Mouse (Mus musculus): ENCODE results near the gene Gm17727. TPM values are rescaled to one million over a fixed set of nuclear protein-coding genes. Genes with fewer than 3 reads are reported as not detected.

Gene Gm17727
- not detected in 2 replicates for polyA plus RNA-seq (2012; rRNA removed; ENCODE audit: low replicate concordance)

GRCm38 (mm10) chr9:35778009-35778408, at the start of gene Gm17727:
Gm17727 (minus strand) TSS chr9:35778109.

GRCm38 (mm10) chr9:35790001-35790400, 12.1 kb upstream of the Gm17727 start, which contains the start of the genes Gm27235 and D730048I06Rik:
Gm27235 (minus strand) TSS chr9:35790101.
D730048I06Rik (minus strand) TSS chr9:35790112.

GRCm38 (mm10) chr9:35740749-35741148, 37.2 kb downstream of the Gm17727 start, which contains the start of gene Gm17677:
Gm17677 (plus strand) TSS chr9:35741049.

Other genes with a start within 250 kb of the Gm17727 start
- gene Ddx25, start 219.6 kb downstream of the Gm17727 start, polyA plus RNA-seq (2012; rRNA removed; ENCODE audit: low replicate concordance), result 0.02 TPM in 1 of 2 replicates, not detected in the other
- 0.12 and 0.15 TPM in 2 replicates for gene Pus3, start 219.5 kb downstream of the Gm17727 start, polyA plus RNA-seq (2012; rRNA removed; ENCODE audit: low replicate concordance)
- gene Pate2, start 207.8 kb downstream of the Gm17727 start, polyA plus RNA-seq (2012; rRNA removed; ENCODE audit: low replicate concordance), result 0.15 TPM in 1 of 2 replicates, not detected in the other
- gene Hyls1, start 207.7 kb downstream of the Gm17727 start, polyA plus RNA-seq (2012; rRNA removed; ENCODE audit: low replicate concordance), result 0.07 and 0.29 TPM in 2 replicates
- not detected in 2 replicates for gene Pate4, start 166.2 kb downstream of the Gm17727 start, polyA plus RNA-seq (2012; rRNA removed; ENCODE audit: low replicate concordance)
- gene Pate3, start 129.9 kb downstream of the Gm17727 start, polyA plus RNA-seq (2012; rRNA removed; ENCODE audit: low replicate concordance), result not detected in 2 replicates
- not detected in 2 replicates for gene Pate1, start 90.7 kb downstream of the Gm17727 start, polyA plus RNA-seq (2012; rRNA removed; ENCODE audit: low replicate concordance)
- not detected in 2 replicates for gene Gm17677, start 37.1 kb downstream of the Gm17727 start, polyA plus RNA-seq (2012; rRNA removed; ENCODE audit: low replicate concordance)
- gene Gm27235, start 12.0 kb upstream of the Gm17727 start, polyA plus RNA-seq (2012; rRNA removed; ENCODE audit: low replicate concordance), result not detected in 2 replicates
- not detected in 2 replicates for gene D730048I06Rik, start 12.0 kb upstream of the Gm17727 start, polyA plus RNA-seq (2012; rRNA removed; ENCODE audit: low replicate concordance)
- not detected in 2 replicates for gene 9230110F15Rik, start 66.0 kb upstream of the Gm17727 start, polyA plus RNA-seq (2012; rRNA removed; ENCODE audit: low replicate concordance)
- not detected in 2 replicates for gene 9230113P08Rik, start 130.3 kb upstream of the Gm17727 start, polyA plus RNA-seq (2012; rRNA removed; ENCODE audit: low replicate concordance)

All from duodenum, adult 2 months (tissue).